Mouse (Mus musculus) embryo, embryonic 11 days (tissue): ENCODE measurements around the gene Gm10160.
"Not testable (repeated sequence)": the region's sequence is repeated elsewhere in the genome, so short reads cannot be mapped to it uniquely, and the experiment has no call there.

Source experiments
- DNase-seq: peaks from one replicate; pipeline ENCODE4 v3.0.0-alpha.2; 2015

Gm10160 gene

GRCm38 (mm10) chr7:81856221-81856620, 627 bp upstream of the Gm10160 start:
- no peak for DNase-seq

GRCm38 (mm10) chr7:81854568-81855307, 856 bp downstream of the Gm10160 start:
- no peak for DNase-seq

- DNase-seq: no peak
These were observed 3.9 kb downstream of the Gm10160 start for GRCm38 (mm10) chr7:81851706-81852105.

GRCm38 (mm10) chr7:81850171-81850570, 5.4 kb downstream of the Gm10160 start:
- no peak for DNase-seq

- no peak for DNase-seq
These were observed 6.0 kb downstream of the Gm10160 start for GRCm38 (mm10) chr7:81849633-81850032.

- DNase-seq: no peak
These were observed 6.4 kb downstream of the Gm10160 start for GRCm38 (mm10) chr7:81849214-81849613.

- DNase-seq: no peak
These were observed 7.8 kb downstream of the Gm10160 start for GRCm38 (mm10) chr7:81847777-81848176.

- peak; percentile 24 for DNase-seq
These were observed 8.6 kb downstream of the Gm10160 start for GRCm38 (mm10) chr7:81847010-81847409.

GRCm38 (mm10) chr7:81846008-81846407, 9.6 kb downstream of the Gm10160 start:
- DNase-seq: no peak

- DNase-seq: no peak
These were observed 10.3 kb downstream of the Gm10160 start for GRCm38 (mm10) chr7:81845313-81845712.

- no peak for DNase-seq
These were observed 10.8 kb downstream of the Gm10160 start for GRCm38 (mm10) chr7:81844801-81845200.

GRCm38 (mm10) chr7:81843903-81844302, 11.7 kb downstream of the Gm10160 start:
- no peak for DNase-seq

GRCm38 (mm10) chr7:81842998-81843397, 12.6 kb downstream of the Gm10160 start:
- no peak for DNase-seq

GRCm38 (mm10) chr7:81842141-81842540, 13.5 kb downstream of the Gm10160 start:
- DNase-seq: no peak

- no peak for DNase-seq
These were observed 14.2 kb downstream of the Gm10160 start for GRCm38 (mm10) chr7:81841439-81841838.

GRCm38 (mm10) chr7:81840661-81841181, 14.9 kb downstream of the Gm10160 start:
- DNase-seq: no peak

GRCm38 (mm10) chr7:81839746-81840145, 15.8 kb downstream of the Gm10160 start:
- no peak for DNase-seq

GRCm38 (mm10) chr7:81837771-81838170, 17.8 kb downstream of the Gm10160 start:
- DNase-seq: not testable (repeated sequence)

- DNase-seq: no peak
These were observed 20.2 kb downstream of the Gm10160 start for GRCm38 (mm10) chr7:81835430-81835829.

GRCm38 (mm10) chr7:81834847-81835246, 20.7 kb downstream of the Gm10160 start:
- DNase-seq: no peak

GRCm38 (mm10) chr7:81829379-81829894, 26.2 kb downstream of the Gm10160 start, which contains the start of gene Btbd1:
Gene Btbd1, minus strand, starts transcription at chr7:81829431.
- peak; percentile 96 for DNase-seq

GRCm38 (mm10) chr7:81828681-81829378, 26.8 kb downstream of the Gm10160 start:
- DNase-seq: peak; percentile 50

GRCm38 (mm10) chr7:81827806-81828667, 27.6 kb downstream of the Gm10160 start:
- DNase-seq: peak; percentile 11
